Mouse (Mus musculus): ENCODE results near the gene Dbt.

The Dbt gene

GRCm38 (mm10) chr3:116512904-116513716 is at the start of gene Dbt:
TSS of gene Dbt (plus strand) at chr3:116513070.
- DNase-seq = peak; percentile 87

- no peak for DNase-seq
These were observed 48.6 kb upstream of the Dbt start for GRCm38 (mm10) chr3:116464318-116464717.

GRCm38 (mm10) chr3:116465709-116466108 is 47.2 kb upstream of the Dbt start:
- DNase-seq = peak; percentile 15

- no peak for DNase-seq
These were observed 38.3 kb upstream of the Dbt start for GRCm38 (mm10) chr3:116474602-116475001.

DNA sequence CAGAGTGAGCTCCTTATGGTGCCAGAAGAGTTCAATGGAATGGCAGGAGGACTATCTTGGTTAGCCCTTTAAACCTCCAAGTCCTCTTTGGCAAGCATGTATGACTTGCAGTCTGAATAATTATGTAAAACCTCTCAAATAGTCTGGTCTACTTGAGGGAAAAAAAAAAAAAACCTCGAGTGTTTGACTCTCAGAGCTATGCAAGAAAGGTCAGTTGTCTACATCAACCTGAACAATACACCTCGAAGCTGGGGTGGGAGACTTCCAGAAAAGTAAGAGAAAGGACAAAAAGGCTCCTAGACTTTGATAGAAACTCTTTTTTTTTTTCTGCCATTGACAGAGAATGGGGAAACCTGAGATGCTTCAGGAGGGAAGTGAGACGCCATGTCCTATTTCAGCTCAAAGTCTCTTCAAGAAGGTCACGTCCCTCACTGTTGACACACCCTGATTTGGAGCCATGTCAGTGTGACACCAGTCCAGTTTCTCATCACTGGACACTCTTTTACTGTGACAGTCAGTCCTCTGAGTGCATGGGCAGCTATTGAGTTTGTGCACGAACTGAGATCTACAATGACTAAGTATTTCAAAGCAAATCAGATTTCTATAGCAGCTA is 36.1 kb upstream of the Dbt start:
- DNase-seq = no peak

- DNase-seq = no peak
These were observed 35.5 kb upstream of the Dbt start for GRCm38 (mm10) chr3:116477351-116477750.

GRCm38 (mm10) chr3:116480119-116480518 is 32.8 kb upstream of the Dbt start:
- DNase-seq = no peak

DNA sequence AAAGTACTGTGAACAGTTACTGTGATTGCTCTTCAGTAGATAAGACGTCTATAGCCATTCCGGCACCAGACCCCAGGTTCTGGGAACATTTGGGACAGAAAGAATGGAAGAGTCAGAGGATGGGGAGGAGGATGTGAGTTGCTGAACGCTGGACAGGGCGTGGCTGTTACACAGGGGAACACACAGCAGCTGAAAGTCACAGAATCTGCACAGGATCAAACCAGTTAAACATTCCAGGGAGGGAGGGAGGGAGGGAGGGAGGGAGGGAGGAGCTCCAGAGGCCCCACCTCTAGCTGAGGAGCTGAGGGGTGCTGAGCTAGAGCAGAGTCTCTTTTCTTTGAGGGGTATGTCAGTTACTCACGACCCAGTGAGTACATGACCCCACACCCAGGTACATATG is 31.9 kb upstream of the Dbt start:
- DNase-seq = no peak

GRCm38 (mm10) chr3:116482724-116483123 is 30.1 kb upstream of the Dbt start:
- DNase-seq = no peak

DNA sequence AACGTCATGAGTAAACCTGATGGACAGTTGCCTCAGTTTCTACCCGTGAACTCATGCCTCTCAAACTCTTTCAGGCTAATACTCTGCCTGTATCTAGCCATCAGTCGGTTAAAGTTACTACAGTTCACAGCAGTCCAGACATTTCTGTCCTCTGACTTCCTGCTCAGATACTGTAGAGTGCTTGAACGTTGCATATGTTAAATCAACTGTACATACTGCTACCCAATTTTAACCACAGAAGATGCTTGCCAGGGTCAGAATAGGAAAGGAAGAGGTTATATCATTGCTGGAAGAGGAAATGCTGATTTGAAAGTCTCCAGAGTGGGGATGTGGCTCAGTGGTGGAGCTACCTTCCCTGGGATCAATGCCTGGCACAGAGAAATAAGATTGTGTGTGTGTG is 29.6 kb upstream of the Dbt start:
- DNase-seq = no peak

DNA sequence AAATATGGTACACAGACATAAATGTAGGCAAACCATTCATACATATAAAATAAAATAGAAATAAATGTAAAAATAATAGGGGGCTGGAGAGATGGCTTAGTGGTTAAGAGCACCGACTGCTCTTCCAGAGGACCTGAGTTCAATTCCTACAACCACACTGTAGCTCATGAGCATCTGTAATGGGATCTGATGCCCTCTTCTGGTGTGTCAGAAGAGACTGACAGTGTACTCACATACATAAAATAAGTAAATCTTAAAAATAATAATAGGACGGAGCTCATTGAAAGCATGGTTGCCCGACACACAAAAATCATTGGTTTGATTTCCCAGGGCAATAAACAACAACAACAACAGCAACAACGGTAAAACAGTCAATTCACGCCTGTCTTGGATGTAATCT is 21.9 kb upstream of the Dbt start:
- no peak for DNase-seq

- no peak for DNase-seq
These were observed 20.9 kb upstream of the Dbt start for GRCm38 (mm10) chr3:116491923-116492454.

GRCm38 (mm10) chr3:116493658-116494057 is 19.2 kb upstream of the Dbt start:
- DNase-seq = no peak

GRCm38 (mm10) chr3:116495671-116496070 is 17.2 kb upstream of the Dbt start:
- no peak for DNase-seq

- DNase-seq = peak; percentile 96
These were observed 5.0 kb upstream of the Dbt start, which contains the start of gene Rtca for GRCm38 (mm10) chr3:116507772-116508351. TSS of gene Rtca (minus strand) at chr3:116508208.

GRCm38 (mm10) chr3:116512151-116512903 is 543 bp upstream of the Dbt start:
- no peak for DNase-seq

DNA sequence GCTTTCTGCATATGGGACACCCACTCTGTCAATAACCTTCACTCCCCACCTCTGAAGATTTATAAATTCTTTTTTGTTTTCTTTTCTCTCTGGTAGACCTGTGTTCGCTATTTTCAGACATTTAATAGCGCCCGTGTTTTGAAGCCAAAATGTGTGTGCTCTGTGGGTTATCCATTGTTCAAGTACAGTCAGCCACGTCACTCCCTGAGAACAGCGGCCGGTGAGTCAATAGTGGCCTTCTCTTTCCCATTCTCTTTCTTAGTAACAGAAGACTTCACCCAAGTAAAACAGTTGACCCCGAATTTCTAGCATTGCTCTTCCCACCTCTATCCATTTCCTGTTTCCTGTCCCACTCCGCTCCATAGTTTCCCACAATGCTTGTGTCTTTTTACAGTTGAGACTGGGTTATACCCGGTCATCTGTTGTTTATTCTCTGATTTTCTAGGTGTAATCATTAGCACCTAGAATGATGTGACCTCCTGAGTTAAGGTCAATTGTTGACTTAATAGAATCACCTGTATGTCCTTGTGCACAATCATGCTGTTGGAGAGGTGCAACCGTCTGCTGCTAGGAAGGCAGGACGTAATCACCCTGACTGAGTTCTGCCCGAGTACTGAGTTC is 7.4 kb downstream of the Dbt start:
- DNase-seq = no peak

GRCm38 (mm10) chr3:116529741-116530140 is 16.9 kb downstream of the Dbt start:
- no peak for DNase-seq

- no peak for DNase-seq
These were observed 18.0 kb downstream of the Dbt start for GRCm38 (mm10) chr3:116530826-116531225.

GRCm38 (mm10) chr3:116536428-116537199 is 23.7 kb downstream of the Dbt start:
- DNase-seq = no peak

GRCm38 (mm10) chr3:116537200-116537573 is 24.3 kb downstream of the Dbt start:
- no peak for DNase-seq

DNA sequence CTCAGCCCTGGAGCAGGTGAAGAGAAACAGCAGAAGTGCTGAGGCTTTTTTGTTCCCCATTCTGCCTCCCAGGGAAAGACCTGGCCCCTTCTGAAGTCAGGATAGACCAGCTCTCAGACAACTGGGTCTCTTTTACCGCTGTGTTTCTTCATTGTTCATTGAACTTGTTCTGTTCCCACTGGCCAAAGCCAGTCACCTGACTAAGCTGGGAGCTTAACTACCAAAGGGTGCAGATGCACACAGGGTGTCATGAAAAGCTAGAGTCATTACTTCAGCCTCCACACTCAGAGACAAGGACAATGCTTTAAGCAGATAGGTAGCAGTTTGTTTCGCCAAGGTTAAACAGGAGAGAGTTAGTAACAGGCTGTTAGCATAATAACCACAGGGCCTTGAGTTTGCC is 29.2 kb downstream of the Dbt start:
- no peak for DNase-seq

Data from thymus, postnatal 25 days (tissue).